Mouse (Mus musculus): ENCODE results near the gene Golgb1. TPM values are rescaled to one million over a fixed set of nuclear protein-coding genes. Genes with fewer than 3 reads are reported as not detected.

Gene Golgb1
- total RNA-seq, 1 experiment from 2014 or later: 59.7 TPM

- no peak for DNase-seq
Observed at GRCm38 (mm10) chr16:36918505-36918904, 43.6 kb downstream of the Golgb1 start.

GRCm38 (mm10) chr16:36920410-36920809 lies 45.5 kb downstream of the Golgb1 start:
- no peak for DNase-seq

GRCm38 (mm10) chr16:36921067-36921613 lies 46.2 kb downstream of the Golgb1 start:
- DNase-seq: no peak

GRCm38 (mm10) chr16:36921980-36922379 lies 47.0 kb downstream of the Golgb1 start:
- DNase-seq: no peak

GRCm38 (mm10) chr16:36924312-36924711 lies 49.4 kb downstream of the Golgb1 start:
- no peak for DNase-seq

GRCm38 (mm10) chr16:36925351-36925750 lies 50.4 kb downstream of the Golgb1 start:
- peak; percentile 46 for DNase-seq

GRCm38 (mm10) chr16:36925797-36926196 lies 50.9 kb downstream of the Golgb1 start:
- DNase-seq: no peak

GRCm38 (mm10) chr16:36926514-36927447 lies 51.8 kb downstream of the Golgb1 start:
- DNase-seq: no peak

GRCm38 (mm10) chr16:36927495-36928105 lies 52.7 kb downstream of the Golgb1 start:
- no peak for DNase-seq

- no peak for DNase-seq
Observed at GRCm38 (mm10) chr16:36928106-36928500, 53.2 kb downstream of the Golgb1 start.

- peak; percentile 47 for DNase-seq
Observed at GRCm38 (mm10) chr16:36929216-36929615, 54.3 kb downstream of the Golgb1 start.

GRCm38 (mm10) chr16:36930231-36931136 lies 55.5 kb downstream of the Golgb1 start:
- DNase-seq: peak; percentile 60

- DNase-seq: no peak
Observed at GRCm38 (mm10) chr16:36931381-36931780, 56.4 kb downstream of the Golgb1 start.

- no peak for DNase-seq
Observed at GRCm38 (mm10) chr16:36931976-36932375, 57.0 kb downstream of the Golgb1 start.

GRCm38 (mm10) chr16:36932546-36932945 lies 57.6 kb downstream of the Golgb1 start:
- DNase-seq: no peak

- peak; percentile 62 for DNase-seq
Observed at GRCm38 (mm10) chr16:36934131-36934840, 59.3 kb downstream of the Golgb1 start.

GRCm38 (mm10) chr16:36934841-36935620 lies 60.1 kb downstream of the Golgb1 start, which contains the start of gene Hcls1:
TSS of gene Hcls1 (plus strand) at chr16:36934983.
- DNase-seq: peak; percentile 55

GRCm38 (mm10) chr16:36935814-36936213 lies 60.9 kb downstream of the Golgb1 start:
- DNase-seq: no peak

GRCm38 (mm10) chr16:36941137-36941727 lies 66.3 kb downstream of the Golgb1 start:
- DNase-seq: peak; percentile 73

- DNase-seq: peak; percentile 24
Observed at GRCm38 (mm10) chr16:36941895-36942294, 67.0 kb downstream of the Golgb1 start.
